Mouse (Mus musculus) forebrain, embryonic 12.5 days (tissue): ENCODE measurements at regions not wholly inside any gene's neighbourhood (a gene's known extent, or its start where the extent isn't known, plus 50 kb on each side); places are given as distances from the start of the nearest gene placed in this dataset.

Experiments
- ATAC-seq: fragments of 200-750 bp; cut with Nextera tagmentation; 2 replicates; pipeline ENCODE4 v1.8.0; 2017; ENCODE audit warnings: moderate TSS enrichment; ENCODE audit not compliant: low FRiP score
- H3K27ac ChIP-seq: fragments of 300-500 bp; sonication (generic); 2 replicates; pipeline ENCODE4 v1.5.1; 2016; ENCODE audit warnings: mild to moderate bottlenecking
- H3K27me3 ChIP-seq: fragments of 300-500 bp; sonication (generic); 2 replicates; pipeline ENCODE4 v1.6.1; 2016; ENCODE audit warnings: mild to moderate bottlenecking
- H3K36me3 ChIP-seq: fragments of 300-500 bp; sonication (generic); replicated peaks from 2 replicates; pipeline ENCODE4 v1.6.1; 2016; ENCODE audit warnings: mild to moderate bottlenecking
- H3K4me1 ChIP-seq: fragments of 300-500 bp; sonication (generic); 2 replicates; pipeline ENCODE4 v1.6.1; 2016
- H3K4me2 ChIP-seq: fragments of 300-500 bp; sonication (generic); 2 replicates; pipeline ENCODE4 v1.6.1; 2016; ENCODE audit warnings: mild to moderate bottlenecking, moderate library complexity
- H3K4me3 ChIP-seq: fragments of 300-500 bp; sonication (generic); replicated peaks from 2 replicates; pipeline ENCODE4 v1.5.1; 2016; ENCODE audit warnings: mild to moderate bottlenecking
- H3K9ac ChIP-seq: fragments of 300-500 bp; sonication (generic); 2 replicates; pipeline ENCODE4 v1.6.1; 2016; ENCODE audit warnings: mild to moderate bottlenecking
- H3K9me3 ChIP-seq: fragments of 300-500 bp; sonication (generic); 2 replicates; pipeline ENCODE4 v1.6.1; 2016
- WGBS: fragments of 180-500 bp; shearing (Covaris S2); methylation state at CpG from one replicate; pipeline ENCODE4 v1.1.7; 2016; 5-methylcytosine and 5-hydroxymethylcytosine counted together

- 89% methylated on average over 4 of the region's 4 CpGs for WGBS
- H3K36me3 ChIP-seq: no peaks in the 10 kb centered on the region
- no peaks in the 10 kb centered on the region for H3K9me3 ChIP-seq
These were observed 207.3 kb downstream of the Arl4a start for GRCm38 (mm10) chr12:39830530-39830929.

GRCm38 (mm10) chr12:39822671-39823070 lies 215.2 kb downstream of the Arl4a start:
- no peak overlapping the region for H3K4me3 ChIP-seq

More at GRCm38 (mm10) chr12:39830530-39830929, 207.3 kb downstream of the Arl4a start:
- no peak overlapping the region for H3K4me2 ChIP-seq
- H3K27me3 ChIP-seq: no peaks in the 10 kb centered on the region
- no peak for ATAC-seq
- no peak overlapping the region for H3K4me3 ChIP-seq
- no peak overlapping the region for H3K27ac ChIP-seq
- no peaks in the 10 kb centered on the region for H3K4me1 ChIP-seq
- H3K9ac ChIP-seq: no peak overlapping the region

GRCm38 (mm10) chr12:39801536-39801935 lies 236.3 kb downstream of the Arl4a start:
- H3K9me3 ChIP-seq: no peaks in the 10 kb centered on the region
- no peak overlapping the region for H3K9ac ChIP-seq
- no peak overlapping the region for H3K4me3 ChIP-seq
- H3K27ac ChIP-seq: no peak overlapping the region
- no peak for ATAC-seq
- WGBS: 70% methylated on average over 4 of the region's 4 CpGs
- no peaks in the 10 kb centered on the region for H3K36me3 ChIP-seq
- H3K27me3 ChIP-seq: no peaks in the 10 kb centered on the region
- no peak overlapping the region for H3K4me2 ChIP-seq
- peaks cover 6% of the 10 kb centered on the region; the same call in 1 of the 2 replicates for H3K4me1 ChIP-seq

More at GRCm38 (mm10) chr12:39822671-39823070, 215.2 kb downstream of the Arl4a start:
- Histone ChIP-seq H3K9ac (no peak overlapping the region), H3K36me3 (no peaks in the 10 kb centered on the region), H3K27ac (no peak overlapping the region), H3K27me3 (no peaks in the 10 kb centered on the region), H3K9me3 (no peaks in the 10 kb centered on the region), H3K4me1 (no peaks in the 10 kb centered on the region), H3K4me2 (no peak overlapping the region)
- ATAC-seq: no peak
- 76% methylated on average over 3 of the region's 3 CpGs for WGBS

- Histone ChIP-seq H3K4me1 (peaks cover 6% of the 10 kb centered on the region; the same call in 1 of the 2 replicates), H3K27ac (no peak overlapping the region), H3K9ac (no peak overlapping the region), H3K4me3 (no peak overlapping the region), H3K9me3 (no peaks in the 10 kb centered on the region), H3K4me2 (no peak overlapping the region), H3K27me3 (no peaks in the 10 kb centered on the region), H3K36me3 (no peaks in the 10 kb centered on the region)
- no peak for ATAC-seq
- 88% methylated on average over 2 of the region's 2 CpGs for WGBS
These were observed 240.0 kb downstream of the Arl4a start for GRCm38 (mm10) chr12:39797843-39798242.

GRCm38 (mm10) chr12:39796939-39797338 lies 240.9 kb downstream of the Arl4a start:
- Histone ChIP-seq H3K9me3 (no peaks in the 10 kb centered on the region), H3K36me3 (no peaks in the 10 kb centered on the region), H3K27me3 (no peaks in the 10 kb centered on the region), H3K4me1 (peaks cover 6% of the 10 kb centered on the region; the same call in 1 of the 2 replicates), H3K4me3 (no peak overlapping the region), H3K4me2 (no peak overlapping the region), H3K27ac (no peak overlapping the region), H3K9ac (no peak overlapping the region)
- ATAC-seq: no peak
- WGBS: 73% methylated on average over 3 of the region's 3 CpGs

GRCm38 (mm10) chr12:39785026-39785425 lies 252.8 kb downstream of the Arl4a start:
- no peak overlapping the region for H3K27ac ChIP-seq
- WGBS: 92% methylated on average over 3 of the region's 3 CpGs
- H3K27me3 ChIP-seq: no peaks in the 10 kb centered on the region
- no peaks in the 10 kb centered on the region for H3K36me3 ChIP-seq
- no peaks in the 10 kb centered on the region for H3K4me1 ChIP-seq
- H3K9ac ChIP-seq: no peak overlapping the region
- H3K4me2 ChIP-seq: no peak overlapping the region
- H3K4me3 ChIP-seq: no peak overlapping the region
- no peak for ATAC-seq
- H3K9me3 ChIP-seq: no peaks in the 10 kb centered on the region

- H3K36me3 ChIP-seq: no peaks in the 10 kb centered on the region
- no peaks in the 10 kb centered on the region for H3K27me3 ChIP-seq
- no peaks in the 10 kb centered on the region for H3K4me1 ChIP-seq
- WGBS: 94% methylated on average over 3 of the region's 3 CpGs
- no peak overlapping the region for H3K27ac ChIP-seq
- H3K4me3 ChIP-seq: no peak overlapping the region
- no peak for ATAC-seq
- H3K9ac ChIP-seq: no peak overlapping the region
- no peaks in the 10 kb centered on the region for H3K9me3 ChIP-seq
- no peak overlapping the region for H3K4me2 ChIP-seq
These were observed 253.3 kb downstream of the Arl4a start for GRCm38 (mm10) chr12:39784532-39784931.

GRCm38 (mm10) chr12:39776173-39776572 lies 261.7 kb downstream of the Arl4a start:
- H3K9me3 ChIP-seq: no peaks in the 10 kb centered on the region
- no peak for ATAC-seq
- no peak overlapping the region for H3K27ac ChIP-seq
- H3K27me3 ChIP-seq: no peaks in the 10 kb centered on the region
- H3K4me3 ChIP-seq: no peak overlapping the region
- H3K9ac ChIP-seq: no peak overlapping the region
- WGBS: 92% methylated on average over 3 of the region's 3 CpGs
- H3K4me1 ChIP-seq: no peaks in the 10 kb centered on the region
- H3K4me2 ChIP-seq: no peak overlapping the region
- no peaks in the 10 kb centered on the region for H3K36me3 ChIP-seq

- Histone ChIP-seq H3K36me3 (no peaks in the 10 kb centered on the region), H3K27me3 (no peaks in the 10 kb centered on the region), H3K4me2 (no peak overlapping the region), H3K27ac (no peak overlapping the region), H3K9me3 (no peaks in the 10 kb centered on the region), H3K9ac (no peak overlapping the region), H3K4me1 (no peaks in the 10 kb centered on the region), H3K4me3 (no peak overlapping the region)
- 85% methylated on average over 11 of the region's 11 CpGs for WGBS
- no peak for ATAC-seq
These were observed 270.8 kb downstream of the Arl4a start for GRCm38 (mm10) chr12:39766988-39767387.

- no peaks in the 10 kb centered on the region for H3K27me3 ChIP-seq
- no peak overlapping the region for H3K4me2 ChIP-seq
- H3K4me1 ChIP-seq: no peaks in the 10 kb centered on the region
- H3K4me3 ChIP-seq: no peak overlapping the region
- H3K36me3 ChIP-seq: no peaks in the 10 kb centered on the region
- WGBS: 76% methylated on average over 3 of the region's 3 CpGs
- no peak overlapping the region for H3K27ac ChIP-seq
- H3K9ac ChIP-seq: no peak overlapping the region
- ATAC-seq: no peak
- H3K9me3 ChIP-seq: no peaks in the 10 kb centered on the region
These were observed 274.3 kb downstream of the Arl4a start for GRCm38 (mm10) chr12:39763529-39763928.

GRCm38 (mm10) chr12:39761946-39762345 lies 275.9 kb downstream of the Arl4a start:
- no peak overlapping the region for H3K4me2 ChIP-seq
- no peak overlapping the region for H3K9ac ChIP-seq
- no peaks in the 10 kb centered on the region for H3K9me3 ChIP-seq
- H3K27me3 ChIP-seq: no peaks in the 10 kb centered on the region
- WGBS: 70% methylated on average over 5 of the region's 5 CpGs
- ATAC-seq: no peak
- no peak overlapping the region for H3K27ac ChIP-seq
- H3K36me3 ChIP-seq: no peaks in the 10 kb centered on the region
- H3K4me1 ChIP-seq: no peaks in the 10 kb centered on the region
- no peak overlapping the region for H3K4me3 ChIP-seq

GRCm38 (mm10) chr12:39761326-39761725 lies 276.5 kb downstream of the Arl4a start:
- H3K27ac ChIP-seq: no peak overlapping the region
- no peaks in the 10 kb centered on the region for H3K9me3 ChIP-seq
- no peaks in the 10 kb centered on the region for H3K36me3 ChIP-seq
- H3K4me3 ChIP-seq: no peak overlapping the region
- 80% methylated on average over 1 of the region's 1 CpGs for WGBS
- H3K4me2 ChIP-seq: no peak overlapping the region
- no peak for ATAC-seq
- H3K4me1 ChIP-seq: no peaks in the 10 kb centered on the region
- no peaks in the 10 kb centered on the region for H3K27me3 ChIP-seq
- no peak overlapping the region for H3K9ac ChIP-seq

GRCm38 (mm10) chr12:39757975-39758374 lies 279.9 kb downstream of the Arl4a start:
- no peak overlapping the region for H3K4me2 ChIP-seq
- no peak for ATAC-seq
- no peak overlapping the region for H3K27ac ChIP-seq
- no peak overlapping the region for H3K9ac ChIP-seq
- H3K36me3 ChIP-seq: no peaks in the 10 kb centered on the region
- H3K4me1 ChIP-seq: no peaks in the 10 kb centered on the region
- no peaks in the 10 kb centered on the region for H3K27me3 ChIP-seq
- H3K4me3 ChIP-seq: no peak overlapping the region
- H3K9me3 ChIP-seq: no peaks in the 10 kb centered on the region
